Mouse (Mus musculus) left cerebral cortex, adult 8-10 months (tissue): ENCODE results near the gene Kat6b. TPM values are rescaled to one million over a fixed set of nuclear protein-coding genes. Genes with fewer than 3 reads are reported as not detected.
"Not testable (repeated sequence)": the region's sequence is repeated elsewhere in the genome, so short reads cannot be mapped to it uniquely, and the experiment has no call there.

Source experiments
- DNase-seq, 2 experiments: peaks; one replicate each; pipeline ENCODE4 v3.0.0; 2022; ENCODE audit warnings: low spot score in 2 of 2
- total RNA-seq, 4 experiments: library from RNA; stranded (reverse); gene quantifications; 2 replicates each; pipeline ENCODE4 v1.2.4; 2022

The Kat6b gene
- total RNA-seq, 4 experiments from 2014 or later: 118 to 155 (median 127) TPM

DNA sequence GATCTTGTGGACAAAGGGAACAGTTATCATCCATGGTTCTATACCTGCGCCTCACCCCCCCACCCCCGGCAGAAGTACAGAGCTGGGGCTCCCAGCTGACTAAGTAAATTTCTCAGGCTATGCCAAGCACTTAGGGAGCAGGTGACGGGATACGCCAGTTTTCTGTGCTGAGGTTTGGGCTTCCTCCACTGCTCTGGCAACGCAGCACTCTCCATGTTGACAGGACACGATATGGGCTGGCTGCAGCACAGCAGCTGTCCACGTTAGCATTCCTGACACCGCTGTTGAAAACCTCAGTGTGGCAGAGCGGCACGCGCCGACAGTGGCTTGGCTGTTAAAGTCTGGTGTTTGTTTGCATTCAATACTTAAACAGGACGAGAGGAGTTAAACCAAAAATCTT lies 177.9 kb downstream of the Kat6b start:
- DNase-seq: no peak

DNA sequence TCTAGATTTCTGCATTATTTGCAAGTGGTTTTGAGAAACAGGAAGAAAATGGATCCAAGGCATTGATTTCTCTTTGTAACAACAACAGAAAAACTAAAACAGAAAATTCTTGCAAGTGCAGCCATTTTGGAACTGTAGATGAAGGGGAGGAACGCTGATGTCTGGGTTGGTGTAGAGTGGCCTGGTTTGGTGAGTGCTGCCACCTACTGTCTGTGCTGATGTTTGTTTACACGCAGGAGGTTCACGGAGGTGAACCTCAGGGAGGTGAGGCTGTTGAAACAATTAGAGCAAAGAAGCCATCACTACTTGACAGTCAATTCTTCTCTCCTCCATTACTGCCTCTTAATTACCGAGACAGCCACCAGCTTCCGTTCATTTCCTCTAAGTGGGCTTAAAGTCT lies 178.4 kb downstream of the Kat6b start:
- no peak for DNase-seq

DNA sequence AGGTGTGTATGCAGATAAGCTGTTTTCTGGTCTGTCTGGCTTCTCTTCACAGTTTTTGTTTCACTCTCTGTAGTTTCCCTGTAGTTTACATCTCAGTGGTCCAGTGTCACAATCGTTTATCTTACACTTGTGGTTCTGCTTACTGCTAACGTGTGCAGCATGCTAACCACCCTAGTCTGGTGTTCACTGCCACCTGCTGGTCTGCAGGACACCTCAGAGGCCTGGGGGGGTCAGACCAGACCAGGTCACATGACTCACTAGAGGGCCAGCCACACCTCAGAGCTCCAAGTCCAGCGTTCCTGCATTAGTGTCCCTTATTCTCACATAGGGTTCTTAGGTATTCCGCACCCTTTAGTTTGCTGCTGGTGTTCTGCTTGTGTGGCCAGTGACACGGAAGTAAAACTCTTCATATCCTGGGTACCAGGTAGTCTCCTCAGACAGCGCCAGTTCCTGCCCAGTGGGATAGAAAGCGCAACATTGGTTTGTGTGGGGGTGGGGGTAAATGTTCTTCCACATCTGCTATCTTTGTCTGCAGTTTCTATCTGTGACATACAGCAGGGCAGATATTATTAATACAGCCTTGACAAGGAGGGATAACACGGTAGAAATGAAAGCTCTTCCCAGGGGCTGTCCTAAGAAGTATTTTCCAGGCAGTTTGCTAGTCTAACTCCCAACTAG lies 181.4 kb downstream of the Kat6b start:
- no peak for DNase-seq

- DNase-seq: no peak
Measured at GRCm38 (mm10) chr14:21669218-21669617, 188.0 kb downstream of the Kat6b start.

DNA sequence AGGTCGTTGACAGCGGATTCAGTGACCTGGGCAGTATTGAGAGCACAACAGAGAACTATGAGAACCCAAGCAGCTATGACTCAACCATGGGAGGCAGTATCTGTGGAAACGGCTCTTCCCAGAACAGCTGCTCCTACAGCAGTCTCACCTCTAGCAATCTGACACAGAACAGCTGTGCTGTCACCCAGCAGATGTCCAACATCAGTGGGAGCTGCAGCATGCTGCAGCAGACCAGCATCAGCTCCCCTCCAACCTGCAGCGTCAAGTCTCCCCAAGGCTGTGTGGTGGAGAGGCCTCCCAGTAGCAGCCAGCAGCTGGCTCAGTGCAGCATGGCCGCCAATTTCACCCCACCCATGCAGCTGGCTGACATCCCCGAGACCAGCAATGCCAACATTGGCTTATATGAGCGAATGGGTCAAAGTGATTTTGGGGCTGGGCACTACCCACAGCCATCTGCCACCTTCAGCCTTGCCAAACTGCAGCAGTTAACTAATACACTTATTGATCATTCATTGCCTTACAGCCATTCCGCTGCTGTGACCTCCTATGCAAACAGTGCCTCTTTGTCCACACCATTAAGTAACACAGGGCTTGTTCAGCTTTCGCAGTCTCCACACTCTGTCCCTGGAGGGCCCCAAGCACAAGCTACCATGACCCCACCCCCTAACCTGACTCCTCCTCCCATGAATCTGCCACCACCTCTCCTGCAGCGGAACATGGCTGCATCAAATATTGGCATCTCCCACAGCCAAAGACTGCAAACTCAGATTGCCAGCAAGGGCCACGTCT lies 188.6 kb downstream of the Kat6b start:
- no peak for DNase-seq

DNA sequence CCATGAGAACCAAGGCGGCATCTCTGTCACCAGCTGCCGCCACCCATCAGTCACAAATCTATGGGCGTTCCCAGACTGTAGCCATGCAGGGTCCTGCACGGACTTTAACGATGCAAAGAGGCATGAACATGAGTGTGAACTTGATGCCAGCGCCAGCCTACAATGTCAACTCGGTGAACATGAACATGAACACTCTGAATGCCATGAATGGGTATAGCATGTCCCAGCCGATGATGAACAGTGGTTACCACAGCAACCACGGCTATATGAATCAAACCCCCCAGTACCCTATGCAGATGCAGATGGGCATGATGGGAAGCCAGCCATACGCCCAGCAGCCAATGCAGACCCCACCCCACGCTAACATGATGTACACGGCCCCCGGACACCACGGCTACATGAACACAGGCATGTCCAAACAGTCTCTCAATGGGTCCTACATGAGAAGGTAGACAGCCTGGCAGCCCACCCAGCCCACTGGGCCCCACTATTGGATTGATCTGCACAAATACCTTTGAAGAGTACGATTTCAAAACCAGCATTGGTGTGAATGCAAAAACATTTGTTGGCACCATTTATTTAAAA lies 189.3 kb downstream of the Kat6b start:
- DNase-seq: not testable (repeated sequence)

DNA sequence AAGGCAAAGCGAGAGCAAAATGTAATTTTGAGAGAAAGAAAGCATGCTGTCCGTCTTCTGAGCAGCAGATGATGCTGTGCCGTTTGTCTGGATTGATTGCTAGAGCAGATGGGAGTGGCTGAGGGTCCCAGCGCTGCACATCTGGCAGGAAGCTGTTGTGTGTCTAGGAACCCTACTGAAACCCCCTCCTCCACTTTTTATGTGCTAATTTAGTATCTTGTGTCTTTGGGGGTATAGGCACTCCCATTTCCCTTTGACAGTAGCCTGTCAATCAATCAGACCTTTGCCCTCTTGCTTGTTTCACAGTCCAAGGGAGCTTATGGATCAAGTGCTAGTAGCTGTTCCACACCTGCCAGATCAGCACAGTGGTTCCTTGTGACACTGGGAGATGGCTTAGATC lies 191.9 kb downstream of the Kat6b start:
- DNase-seq: no peak

GRCm38 (mm10) chr14:21674471-21674870 lies 193.2 kb downstream of the Kat6b start:
- DNase-seq: no peak

GRCm38 (mm10) chr14:21676223-21676622 lies 195.0 kb downstream of the Kat6b start:
- no peak for DNase-seq

- DNase-seq: no peak
Measured at GRCm38 (mm10) chr14:21678509-21679285, 197.5 kb downstream of the Kat6b start.

DNA sequence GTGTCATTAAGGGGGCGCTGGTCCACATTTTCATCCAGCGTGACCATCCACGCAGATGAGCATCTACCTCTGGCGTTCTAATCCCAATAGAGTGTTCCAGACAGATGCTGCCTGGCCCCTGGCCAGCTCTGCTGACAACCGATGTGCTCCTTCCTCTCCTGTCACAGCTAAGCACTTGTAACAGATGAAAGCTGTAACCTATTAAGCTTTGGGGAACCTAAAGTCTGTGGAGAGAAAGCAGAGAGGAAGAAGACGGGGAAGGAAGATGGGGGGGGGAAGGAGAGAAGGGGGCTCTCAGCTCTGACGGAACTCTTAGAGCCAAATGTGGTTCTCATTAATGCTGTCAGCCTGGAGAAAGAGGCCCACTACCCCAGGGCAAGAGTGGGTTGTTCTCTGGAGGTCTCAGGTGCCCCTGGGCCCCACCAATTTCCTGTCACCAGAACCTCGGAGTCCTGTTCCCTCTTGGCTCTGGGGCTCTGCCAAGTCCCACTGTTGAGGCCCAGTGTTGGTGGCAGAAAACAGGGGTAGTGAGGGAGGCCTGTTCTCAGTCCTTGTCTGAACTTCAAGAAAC lies 198.5 kb downstream of the Kat6b start:
- no peak for DNase-seq

GRCm38 (mm10) chr14:21682681-21683129 lies 201.5 kb downstream of the Kat6b start:
- DNase-seq: no peak

GRCm38 (mm10) chr14:21683834-21684233 lies 202.6 kb downstream of the Kat6b start:
- DNase-seq: no peak

- DNase-seq: no peak
Measured at GRCm38 (mm10) chr14:21685411-21686146, 204.3 kb downstream of the Kat6b start.

- no peak for DNase-seq
Measured at GRCm38 (mm10) chr14:21686376-21687279, 205.4 kb downstream of the Kat6b start.

DNA sequence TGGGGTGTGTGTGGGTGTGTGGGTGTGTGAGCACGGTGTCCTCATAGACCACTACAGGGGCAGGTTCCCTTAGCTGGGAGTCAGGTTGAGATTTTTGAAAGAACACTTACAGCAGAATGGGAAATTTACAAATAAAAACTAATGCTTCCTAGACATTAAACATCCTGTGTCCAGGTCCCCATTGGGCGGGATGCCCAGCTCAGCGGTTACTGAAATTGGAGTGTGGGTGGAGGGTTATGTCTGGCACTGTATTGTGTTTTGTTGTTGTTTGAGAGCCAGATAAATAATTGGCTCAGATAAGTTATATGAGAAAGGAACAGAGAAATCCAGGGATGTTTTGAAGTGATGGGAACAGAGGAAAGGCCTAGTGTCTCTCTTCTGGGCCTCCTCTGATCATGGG lies 209.8 kb downstream of the Kat6b start:
- DNase-seq: no peak

DNA sequence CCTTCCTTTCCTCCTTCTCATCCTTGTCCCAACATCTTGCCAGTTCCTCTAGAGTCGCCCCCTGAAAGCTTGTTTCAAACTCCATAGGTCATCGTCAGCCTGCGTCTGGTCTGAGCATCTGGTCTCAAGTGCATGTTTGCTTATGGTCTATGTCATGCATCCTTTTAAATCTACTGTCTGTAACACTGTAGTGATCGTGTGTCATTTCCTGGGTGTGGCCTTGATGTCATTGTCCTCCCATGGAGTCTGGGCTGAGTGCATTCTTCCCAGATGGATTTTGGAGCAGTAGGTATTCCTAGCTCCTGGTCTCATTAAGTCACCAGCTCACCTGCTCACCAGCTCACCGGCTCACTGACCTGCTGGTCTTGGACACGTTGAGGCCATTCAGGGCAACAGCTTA lies 213.8 kb downstream of the Kat6b start:
- no peak for DNase-seq

DNA sequence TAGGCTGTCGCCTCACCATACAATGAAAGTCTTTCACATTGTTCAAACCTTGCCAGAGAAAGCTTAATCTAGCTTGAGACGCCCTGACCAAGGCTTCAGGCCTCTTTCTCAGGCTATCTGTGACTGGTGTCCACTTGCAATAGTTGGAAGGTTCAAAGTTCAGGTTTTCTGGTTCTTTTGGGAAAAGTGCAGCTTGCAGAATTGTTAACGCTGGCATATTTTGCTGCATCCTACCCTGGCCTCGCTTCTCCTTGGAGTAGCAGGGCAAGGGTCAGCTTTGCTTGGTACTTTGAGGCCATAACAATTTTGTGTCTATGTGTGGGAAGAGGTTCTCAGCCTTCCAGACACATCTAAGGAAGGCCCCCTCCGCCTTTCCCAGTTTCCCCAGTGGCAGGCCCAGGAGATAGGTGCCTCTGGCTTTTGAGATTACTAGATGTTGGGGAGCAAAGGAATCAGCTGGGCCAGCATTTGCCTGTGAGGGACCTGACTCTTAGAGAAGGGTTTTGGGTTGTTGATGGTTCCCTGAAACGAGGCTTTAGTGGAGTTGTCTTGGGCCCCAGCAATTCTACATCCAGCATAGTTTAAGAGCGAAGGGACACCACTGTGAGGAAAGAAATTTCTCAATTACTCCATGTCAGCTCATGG lies 215.1 kb downstream of the Kat6b start:
- no peak for DNase-seq

DNA sequence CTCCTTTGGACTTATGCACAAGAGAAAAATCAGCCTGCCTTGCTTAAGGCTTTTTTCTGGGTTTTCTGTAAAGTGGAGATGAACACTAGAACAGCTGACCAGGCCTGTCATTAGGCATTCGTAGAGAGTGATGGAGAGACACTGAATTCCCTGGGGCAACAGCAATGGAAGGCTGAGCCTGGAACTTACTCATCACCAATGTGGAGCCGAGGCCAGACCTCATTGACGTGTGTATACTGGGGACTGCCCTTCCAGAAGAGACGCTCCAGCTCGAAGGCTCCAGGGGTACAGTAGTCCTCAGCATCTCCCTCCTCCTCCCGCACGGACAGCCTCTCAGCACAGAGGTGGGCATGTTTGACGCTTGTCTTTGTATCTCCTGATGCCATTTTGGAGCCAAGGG lies 221.5 kb downstream of the Kat6b start:
- no peak for DNase-seq
